Mouse (Mus musculus) hindbrain, embryonic 10.5 days (tissue): ENCODE data around the gene Irx4. TPM values are rescaled to one million over a fixed set of nuclear protein-coding genes. Genes with fewer than 3 reads are reported as not detected.

Experiments used
- DNase-seq: peaks from one replicate; pipeline ENCODE4 v3.0.0-alpha.2; 2017; ENCODE audit warnings: low spot score
- H3K27ac ChIP-seq: fragments of 300-500 bp; sonication (generic); 2 replicates; pipeline ENCODE4 v1.5.1; 2016; ENCODE audit warnings: mild to moderate bottlenecking, moderate library complexity
- H3K27me3 ChIP-seq: fragments of 300-500 bp; sonication (generic); 2 replicates; pipeline ENCODE4 v1.6.1; 2016; ENCODE audit warnings: mild to moderate bottlenecking; ENCODE audit not compliant: poor library complexity, insufficient read depth, severe bottlenecking
- H3K36me3 ChIP-seq: fragments of 300-500 bp; sonication (generic); 2 replicates; pipeline ENCODE4 v1.6.1; 2016; ENCODE audit warnings: mild to moderate bottlenecking, moderate library complexity
- H3K4me1 ChIP-seq: fragments of 300-500 bp; sonication (generic); replicated peaks from 2 replicates; pipeline ENCODE4 v1.6.1; 2016; ENCODE audit warnings: mild to moderate bottlenecking
- H3K4me3 ChIP-seq: fragments of 300-500 bp; sonication (generic); 2 replicates; pipeline ENCODE4 v1.5.1; 2016; ENCODE audit warnings: mild to moderate bottlenecking, moderate library complexity
- H3K9me3 ChIP-seq: fragments of 300-500 bp; sonication (generic); 2 replicates; pipeline ENCODE4 v1.6.1; 2016; ENCODE audit warnings: mild to moderate bottlenecking, moderate library complexity
- WGBS: fragments of 180-500 bp; shearing (Covaris S2); methylation state at CpG from one replicate; pipeline ENCODE4 v1.1.7; 2016; 5-methylcytosine and 5-hydroxymethylcytosine counted together
- polyA plus RNA-seq: library from polyadenylated mRNA; unstranded; fragments of >200 nt; fragmentation: Nextera tagmentation; extraction: Ambion mirVana; gene quantifications from 2 replicates; pipeline ENCODE4 v1.2.1, GENCODE M21; 2016

The Irx4 gene
- polyA plus RNA-seq: 5.4 and 8.0 TPM in 2 replicates

- WGBS: under 1% methylated on average over 83 of the region's 86 CpGs
- H3K27me3 ChIP-seq: peaks cover 99% of the 10 kb centered on the region
- peak within 1 kb of the TSS; percentile 61 for H3K4me3 ChIP-seq
- peak; percentile 44 for DNase-seq
- peak within 1 kb of the TSS; percentile 75 for H3K27ac ChIP-seq
- H3K36me3 ChIP-seq: no peaks in the 10 kb centered on the region
- no peaks in the 10 kb centered on the region for H3K9me3 ChIP-seq
- H3K4me1 ChIP-seq: peaks cover 60% of the 10 kb centered on the region
These were observed at the start of gene Irx4 for GRCm38 (mm10) chr13:73260354-73261035. Irx4 (plus strand) TSS chr13:73260479.

GRCm38 (mm10) chr13:73214301-73214700 is 46.0 kb upstream of the Irx4 start:
- Histone ChIP-seq H3K36me3 (no peaks in the 10 kb centered on the region), H3K4me1 (no peaks in the 10 kb centered on the region), H3K4me3 (no peak overlapping the region), H3K27me3 (no peaks in the 10 kb centered on the region), H3K27ac (no peak overlapping the region), H3K9me3 (no peaks in the 10 kb centered on the region)
- WGBS: 70% methylated on average over 10 of the region's 10 CpGs
- no peak for DNase-seq

- Histone ChIP-seq H3K4me1 (peaks cover 17% of the 10 kb centered on the region), H3K27me3 (no peaks in the 10 kb centered on the region), H3K27ac (0 out of 2 replicates have a peak overlapping the region, but pooled peaks have one; percentile 40), H3K4me3 (no peak overlapping the region), H3K9me3 (no peaks in the 10 kb centered on the region), H3K36me3 (no peaks in the 10 kb centered on the region)
- DNase-seq: no peak
- 46% methylated on average over 8 of the region's 8 CpGs for WGBS
These were observed 23.8 kb upstream of the Irx4 start for GRCm38 (mm10) chr13:73236461-73236860.

- Histone ChIP-seq H3K4me3 (no peak overlapping the region), H3K27me3 (no peaks in the 10 kb centered on the region), H3K27ac (no peak overlapping the region), H3K9me3 (0 out of 2 replicates have a peak, but pooled peaks cover 3% of the 10 kb centered on the region), H3K36me3 (no peaks in the 10 kb centered on the region), H3K4me1 (peaks cover 17% of the 10 kb centered on the region)
- no peak for DNase-seq
- 75% methylated on average over 4 of the region's 4 CpGs for WGBS
These were observed 21.0 kb upstream of the Irx4 start for GRCm38 (mm10) chr13:73239191-73239746.

- H3K27ac ChIP-seq: no peak overlapping the region
- WGBS: 91% methylated on average over 5 of the region's 5 CpGs
- no peaks in the 10 kb centered on the region for H3K36me3 ChIP-seq
- DNase-seq: no peak
- peaks cover 9% of the 10 kb centered on the region; the same call in 1 of the 2 replicates for H3K4me1 ChIP-seq
- 0 out of 2 replicates have a peak, but pooled peaks cover 5% of the 10 kb centered on the region for H3K9me3 ChIP-seq
- H3K4me3 ChIP-seq: no peak overlapping the region
- no peaks in the 10 kb centered on the region for H3K27me3 ChIP-seq
These were observed 17.7 kb upstream of the Irx4 start for GRCm38 (mm10) chr13:73242556-73242955.

GRCm38 (mm10) chr13:73246961-73247360 is 13.3 kb upstream of the Irx4 start:
- Histone ChIP-seq H3K27me3 (peaks cover 12% of the 10 kb centered on the region), H3K27ac (no peak overlapping the region), H3K36me3 (no peaks in the 10 kb centered on the region), H3K4me1 (no peaks in the 10 kb centered on the region), H3K9me3 (0 out of 2 replicates have a peak, but pooled peaks cover 5% of the 10 kb centered on the region), H3K4me3 (no peak overlapping the region)
- WGBS: 86% methylated on average over 4 of the region's 4 CpGs
- no peak for DNase-seq

- H3K4me1 ChIP-seq: no peaks in the 10 kb centered on the region
- H3K27me3 ChIP-seq: peaks cover 37% of the 10 kb centered on the region
- no peak overlapping the region for H3K4me3 ChIP-seq
- 54% methylated on average over 7 of the region's 7 CpGs for WGBS
- no peaks in the 10 kb centered on the region for H3K36me3 ChIP-seq
- no peak overlapping the region for H3K27ac ChIP-seq
- no peaks in the 10 kb centered on the region for H3K9me3 ChIP-seq
- DNase-seq: no peak
These were observed 9.1 kb upstream of the Irx4 start for GRCm38 (mm10) chr13:73251222-73251621.

GRCm38 (mm10) chr13:73252022-73252421 is 8.3 kb upstream of the Irx4 start:
- Histone ChIP-seq H3K9me3 (no peaks in the 10 kb centered on the region), H3K4me3 (no peak overlapping the region), H3K4me1 (no peaks in the 10 kb centered on the region), H3K27ac (no peak overlapping the region), H3K27me3 (peaks cover 45% of the 10 kb centered on the region), H3K36me3 (no peaks in the 10 kb centered on the region)
- WGBS: 58% methylated on average over 5 of the region's 5 CpGs
- DNase-seq: no peak

GRCm38 (mm10) chr13:73258415-73258814 is 1.9 kb upstream of the Irx4 start:
- no peak overlapping the region for H3K27ac ChIP-seq
- peaks cover 91% of the 10 kb centered on the region for H3K27me3 ChIP-seq
- no peaks in the 10 kb centered on the region for H3K36me3 ChIP-seq
- WGBS: 56% methylated on average over 4 of the region's 4 CpGs
- no peaks in the 10 kb centered on the region for H3K9me3 ChIP-seq
- peaks cover 39% of the 10 kb centered on the region for H3K4me1 ChIP-seq
- no peak overlapping the region for H3K4me3 ChIP-seq
- no peak for DNase-seq

GRCm38 (mm10) chr13:73259577-73260353 is 514 bp upstream of the Irx4 start:
- peaks cover 98% of the 10 kb centered on the region for H3K27me3 ChIP-seq
- H3K36me3 ChIP-seq: no peaks in the 10 kb centered on the region
- DNase-seq: peak; percentile 13
- peak overlapping the region; percentile 61 for H3K4me3 ChIP-seq
- H3K9me3 ChIP-seq: no peaks in the 10 kb centered on the region
- H3K4me1 ChIP-seq: peaks cover 53% of the 10 kb centered on the region
- WGBS: 9% methylated on average over 10 of the region's 10 CpGs
- peak overlapping the region; percentile 75 for H3K27ac ChIP-seq

- Histone ChIP-seq H3K27ac (peak overlapping the region; percentile 75), H3K27me3 (peaks cover 100% of the 10 kb centered on the region), H3K36me3 (no peaks in the 10 kb centered on the region), H3K9me3 (no peaks in the 10 kb centered on the region), H3K4me3 (peak overlapping the region; percentile 61), H3K4me1 (peaks cover 63% of the 10 kb centered on the region)
- whole genome bisulfite sequencing: 6% methylated on average over 25 of the region's 25 CpGs
- DNase-seq: peak; percentile 23
These were observed 904 bp downstream of the Irx4 start for GRCm38 (mm10) chr13:73261036-73261730.

- Histone ChIP-seq H3K4me1 (peaks cover 63% of the 10 kb centered on the region), H3K27ac (peak overlapping the region; percentile 62; the same call in 1 of the 2 replicates), H3K9me3 (no peaks in the 10 kb centered on the region), H3K27me3 (peaks cover 100% of the 10 kb centered on the region), H3K4me3 (peak overlapping the region; percentile 46), H3K36me3 (no peaks in the 10 kb centered on the region)
- 10% methylated on average over 2 of the region's 2 CpGs for WGBS
- DNase-seq: peak; percentile 20
These were observed 1.6 kb downstream of the Irx4 start for GRCm38 (mm10) chr13:73261881-73262280.
